Mouse (Mus musculus): ENCODE measurements around the gene Jarid2.

DNA sequence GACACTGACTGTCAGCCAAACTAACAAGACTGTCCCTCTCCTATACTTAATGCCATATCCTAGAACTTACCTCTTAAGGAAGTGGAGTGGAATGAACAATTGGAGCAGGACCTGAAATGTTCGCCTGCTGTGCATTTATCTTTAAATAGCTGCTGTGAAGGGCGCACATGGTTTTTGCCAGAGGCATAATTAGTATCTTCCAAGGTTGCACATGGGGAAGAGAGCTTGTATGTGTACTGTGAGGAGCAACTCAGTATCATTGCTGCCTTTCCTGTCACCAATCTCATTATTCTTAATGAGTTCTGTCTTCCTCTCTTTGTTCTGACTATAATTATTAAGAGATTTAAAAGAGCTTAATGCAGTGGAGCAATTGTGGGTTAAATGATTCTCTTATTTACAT is 147.5 kb downstream of the Jarid2 start:
- TF ChIP-seq POLR2A (IDR thresholded peaks at IDR 0.05; ENCODE audit: insufficient read length, low read depth) = no peak
- no peak for TF ChIP-seq TCF12 (IDR thresholded peaks at IDR 0.05; ENCODE audit: insufficient read depth, poor library complexity, severe bottlenecking)
- TF ChIP-seq MAX (IDR thresholded peaks at IDR 0.05; ENCODE audit: low read depth) = no peak
- TF ChIP-seq REST (IDR thresholded peaks at IDR 0.05; ENCODE audit: insufficient read depth, insufficient read length) = no peak
- no peak for TF ChIP-seq E2F4 (IDR thresholded peaks at IDR 0.05; ENCODE audit: insufficient read depth)
- no peak for TF ChIP-seq USF1 (IDR thresholded peaks at IDR 0.05; ENCODE audit: low read depth)
- no peak for TF ChIP-seq CEBPB (IDR thresholded peaks at IDR 0.05; ENCODE audit: insufficient read depth, poor library complexity, severe bottlenecking)
